Mouse (Mus musculus) C2C12 (cell line): ENCODE results near the gene Pafah1b3.

Experiments
- CEBPB ChIP-seq: IDR thresholded peaks from one replicate; pipeline ENCODE4 v1.6.1; 2011; ENCODE audit warnings: low read depth, mild to moderate bottlenecking, control low read depth, moderate library complexity
- CTCF ChIP-seq: IDR thresholded peaks from one replicate; pipeline ENCODE4 v1.5.1; 2011; ENCODE audit not compliant: control insufficient read depth, insufficient read depth, insufficient read length
- FOSL1 ChIP-seq: IDR thresholded peaks from one replicate; pipeline ENCODE4 v1.8.0; 2011; ENCODE audit warnings: mild to moderate bottlenecking, low read length; ENCODE audit not compliant: poor library complexity, insufficient read depth, severe bottlenecking
- MAX ChIP-seq: IDR thresholded peaks from one replicate; pipeline ENCODE4 v1.6.1; 2011; ENCODE audit warnings: mild to moderate bottlenecking, control low read depth
- MYOD1 ChIP-seq: IDR thresholded peaks from one replicate; pipeline ENCODE4 v1.6.1; 2011; ENCODE audit warnings: low read depth; ENCODE audit not compliant: control insufficient read depth, insufficient read length
- MYOG ChIP-seq: IDR thresholded peaks from one replicate; pipeline ENCODE4 v1.6.1; 2011; ENCODE audit not compliant: control insufficient read depth, insufficient read length; ENCODE audit errors: extremely low read depth
- USF1 ChIP-seq: IDR thresholded peaks from one replicate; pipeline ENCODE4 v1.6.1; 2011; ENCODE audit warnings: low read depth, mild to moderate bottlenecking, control low read depth, moderate library complexity

DNA sequence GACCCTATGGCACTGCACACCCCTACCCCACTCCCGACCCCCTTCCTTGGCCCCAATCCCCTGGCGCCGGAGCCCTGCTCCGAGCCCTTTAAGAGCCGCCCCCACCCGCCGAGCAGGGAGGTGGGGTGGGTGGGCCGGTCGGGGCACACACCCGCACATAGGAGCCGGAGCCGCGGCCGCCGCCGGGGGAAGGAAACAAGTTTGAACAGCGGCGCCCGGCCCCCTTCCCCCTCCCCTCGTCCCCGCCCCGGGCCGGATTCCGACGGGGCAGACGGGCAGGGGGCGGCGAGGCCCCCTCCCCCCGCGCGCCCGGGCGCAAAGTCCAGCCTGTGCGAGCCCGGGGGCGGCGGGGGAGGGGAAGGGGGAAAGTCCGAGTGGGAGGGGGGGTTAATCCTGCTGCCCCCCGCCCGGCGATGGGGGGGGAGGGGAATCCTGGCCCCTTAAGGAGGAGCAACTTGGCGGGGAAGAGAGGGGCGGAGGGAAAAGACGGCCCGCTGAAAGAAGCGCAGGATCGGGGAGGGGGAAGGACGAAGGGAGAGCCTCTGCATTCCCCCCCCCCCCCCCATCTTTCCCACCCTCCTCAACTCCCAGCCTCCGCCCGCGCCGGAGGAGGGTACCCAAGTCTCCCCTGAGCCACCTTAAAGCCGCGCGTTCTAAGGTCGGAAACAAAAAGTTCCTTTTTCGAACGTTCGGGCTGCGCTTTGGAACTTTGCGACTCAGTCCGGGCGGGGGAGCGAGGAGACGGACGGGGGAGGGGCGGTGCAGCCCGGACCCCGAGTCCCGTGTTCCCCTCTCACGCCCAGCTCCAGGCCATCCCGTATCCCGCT, 48.3 kb downstream of the Pafah1b3 start:
- no peak for TF ChIP-seq USF1
- TF ChIP-seq MAX = no peak
- TF ChIP-seq CTCF = no peak
- no peak for TF ChIP-seq CEBPB
- no peak for TF ChIP-seq FOSL1
- no peak for TF ChIP-seq MYOG
- TF ChIP-seq MYOD1 = no peak
